Mouse (Mus musculus): Measurements from ENCODE around the gene Krt79.
A peak's percentile ranks its signal among the peaks of the same experiment; 100 is the strongest.

Gene Krt79

GRCm38 (mm10) chr15:101940274-101940829 lies at the start of gene Krt79:
Gene Krt79, minus strand, starts transcription at chr15:101940324.
- DNase-seq (ENCODE audit: low spot score in 2 of 2), result no peak

GRCm38 (mm10) chr15:101988714-101989113 lies 48.6 kb upstream of the Krt79 start:
- no peak for DNase-seq (ENCODE audit: low spot score in 2 of 2)

- DNase-seq (ENCODE audit: low spot score in 2 of 2), result peak; percentile 42 to 77
Measured at GRCm38 (mm10) chr15:101988119-101988518, 48.0 kb upstream of the Krt79 start.

GRCm38 (mm10) chr15:101984746-101985145 lies 44.6 kb upstream of the Krt79 start:
- no peak for DNase-seq (ENCODE audit: low spot score in 2 of 2)

- peak; percentile 86 to 90 for DNase-seq (ENCODE audit: low spot score in 2 of 2)
Measured at GRCm38 (mm10) chr15:101983949-101984601, 44.0 kb upstream of the Krt79 start.

- no peak for DNase-seq (ENCODE audit: low spot score in 2 of 2)
Measured at GRCm38 (mm10) chr15:101983315-101983948, 43.3 kb upstream of the Krt79 start.

- no peak for DNase-seq (ENCODE audit: low spot score in 2 of 2)
Measured at GRCm38 (mm10) chr15:101980849-101981248, 40.7 kb upstream of the Krt79 start.

- DNase-seq (ENCODE audit: low spot score in 2 of 2), result peak; percentile 41 to 62
Measured at GRCm38 (mm10) chr15:101977043-101977726, 37.1 kb upstream of the Krt79 start.

GRCm38 (mm10) chr15:101976641-101977040 lies 36.5 kb upstream of the Krt79 start:
- no peak for DNase-seq (ENCODE audit: low spot score in 2 of 2)

GRCm38 (mm10) chr15:101976023-101976422 lies 35.9 kb upstream of the Krt79 start:
- no peak for DNase-seq (ENCODE audit: low spot score in 2 of 2)

GRCm38 (mm10) chr15:101974083-101974845 lies 34.1 kb upstream of the Krt79 start:
- no peak for DNase-seq (ENCODE audit: low spot score in 2 of 2)

GRCm38 (mm10) chr15:101973414-101974077 lies 33.4 kb upstream of the Krt79 start:
- peak; percentile 85 to 95 for DNase-seq (ENCODE audit: low spot score in 2 of 2)

- no peak for DNase-seq (ENCODE audit: low spot score in 2 of 2)
Measured at GRCm38 (mm10) chr15:101970536-101970935, 30.4 kb upstream of the Krt79 start.

GRCm38 (mm10) chr15:101966808-101967207 lies 26.7 kb upstream of the Krt79 start:
- DNase-seq (ENCODE audit: low spot score in 2 of 2), result no peak

- DNase-seq (ENCODE audit: low spot score in 2 of 2), result no peak
Measured at GRCm38 (mm10) chr15:101958891-101959290, 18.8 kb upstream of the Krt79 start.

- no peak for DNase-seq (ENCODE audit: low spot score in 2 of 2)
Measured at GRCm38 (mm10) chr15:101954187-101954586, 14.1 kb upstream of the Krt79 start, which contains the start of gene Krt78. Gene Krt78, minus strand, starts transcription at chr15:101954287.

- DNase-seq (ENCODE audit: low spot score in 2 of 2), result no peak
Measured at GRCm38 (mm10) chr15:101952733-101953474, 12.8 kb upstream of the Krt79 start.

GRCm38 (mm10) chr15:101945430-101945829 lies 5.3 kb upstream of the Krt79 start:
- DNase-seq (ENCODE audit: low spot score in 2 of 2), result no peak

- no peak for DNase-seq (ENCODE audit: low spot score in 2 of 2)
Measured at GRCm38 (mm10) chr15:101941948-101942347, 1.8 kb upstream of the Krt79 start.

- no peak for DNase-seq (ENCODE audit: low spot score in 2 of 2)
Measured at GRCm38 (mm10) chr15:101938600-101939308, 1.4 kb downstream of the Krt79 start.
